Mouse (Mus musculus): ENCODE results near the gene Dynlt3.

DNA sequence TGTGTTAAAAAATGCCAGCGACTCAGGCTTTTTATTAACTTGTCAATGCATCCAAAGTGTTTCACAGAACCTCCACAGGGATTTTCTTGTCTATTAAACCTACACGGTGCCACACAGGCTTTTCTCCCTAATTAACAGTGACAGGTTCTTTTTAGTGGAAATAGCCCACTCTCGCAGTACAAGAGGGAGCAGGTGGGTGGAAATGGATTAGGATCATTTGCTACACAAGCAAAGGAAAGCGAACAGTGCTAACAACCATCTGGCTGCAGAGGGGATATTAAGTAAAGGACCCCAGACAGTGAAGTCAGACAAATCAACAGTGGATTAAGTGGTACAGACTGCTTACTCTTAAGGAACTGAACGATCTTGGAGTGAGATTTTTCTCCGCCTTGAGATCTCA, 33.2 kb upstream of the Dynlt3 start:
- TF ChIP-seq CTCF (IDR thresholded peaks at IDR 0.05) (no peak), EP300 (IDR thresholded peaks at IDR 0.05) (no peak)

Measured in lung, postnatal 0 days (tissue).